Comparison of ENCODE assay signal across 9 mouse cellular contexts in genomic region chr3:90472213-90472612, GRCm38 (mm10). TPM values are rescaled to one million over a fixed set of nuclear protein-coding genes. Genes with fewer than 3 reads are reported as not detected.
DNase-seq lines count a peak whose midpoint lies in the region; ATAC-seq and TF ChIP-seq lines count a peak whose summit lies in the region.
"Had no signal": no experiment of that assay in that cellular context is flagged by ENCODE, and none has a peak within 500 bp of the region (broad histone marks: within the 10 kb centered on the region; RNA-seq: fewer than 3 reads in every experiment).

No protein-coding gene starts in this region.

- H3K27ac ChIP-seq in midbrain, postnatal 0 days (ENCODE audit: low read depth, low read length) = no peak overlapping the region
- no peak overlapping the region for H3K27ac ChIP-seq in midbrain, embryonic 13.5 days
- no peak overlapping the region for H3K27ac ChIP-seq in forebrain, embryonic 15.5 days (replicated peaks)
- no peak overlapping the region for H3K27ac ChIP-seq in forebrain, embryonic 12.5 days
- H3K27ac ChIP-seq: macrophage had no signal

- DNase-seq in cerebellum, postnatal 10 days = peak; percentile 72 to 75
- DNase-seq in cerebellum, adult 11 months = no peak
- DNase-seq in midbrain, postnatal 0 days (ENCODE audit: low spot score) = no peak
- peak; percentile 26 for DNase-seq in gastrocnemius, postnatal 10 days
- DNase-seq in lung, postnatal 14 days = peak; percentile 71

- H3K36me3 ChIP-seq in midbrain, postnatal 0 days (ENCODE audit: insufficient read depth, low read length) = no peaks in the 10 kb centered on the region
- H3K36me3 ChIP-seq in midbrain, embryonic 13.5 days = no peaks in the 10 kb centered on the region
- 0 out of 2 replicates have a peak, but pooled peaks cover under 1% of the 10 kb centered on the region for H3K36me3 ChIP-seq in forebrain, embryonic 15.5 days
- H3K36me3 ChIP-seq in forebrain, embryonic 12.5 days (replicated peaks) = no peaks in the 10 kb centered on the region

- H3K9ac ChIP-seq in midbrain, postnatal 0 days (replicated peaks; ENCODE audit: low read length, poor library complexity, severe bottlenecking) = no peak overlapping the region
- H3K9ac ChIP-seq in midbrain, embryonic 13.5 days (replicated peaks) = no peak overlapping the region
- H3K9ac ChIP-seq in forebrain, embryonic 15.5 days (replicated peaks) = no peak overlapping the region
- no peak overlapping the region for H3K9ac ChIP-seq in forebrain, embryonic 12.5 days

- H3K9me3 ChIP-seq in midbrain, postnatal 0 days (ENCODE audit: low read length) = no peaks in the 10 kb centered on the region
- no peaks in the 10 kb centered on the region for H3K9me3 ChIP-seq in midbrain, embryonic 13.5 days
- H3K9me3 ChIP-seq in forebrain, embryonic 15.5 days = no peaks in the 10 kb centered on the region
- no peaks in the 10 kb centered on the region for H3K9me3 ChIP-seq in forebrain, embryonic 12.5 days

- H3K4me2 ChIP-seq in midbrain, postnatal 0 days (ENCODE audit: low read depth, low read length, poor library complexity, severe bottlenecking) = no peak overlapping the region
- no peak overlapping the region for H3K4me2 ChIP-seq in midbrain, embryonic 13.5 days (replicated peaks)
- H3K4me2 ChIP-seq in forebrain, embryonic 15.5 days (replicated peaks) = no peak overlapping the region
- H3K4me2 ChIP-seq in forebrain, embryonic 12.5 days = no peak overlapping the region

- H3K4me3 ChIP-seq in midbrain, postnatal 0 days (ENCODE audit: low read depth, low read length) = no peak overlapping the region
- H3K4me3 ChIP-seq in midbrain, embryonic 13.5 days (replicated peaks) = no peak overlapping the region
- H3K4me3 ChIP-seq in forebrain, embryonic 15.5 days = no peak overlapping the region
- H3K4me3 ChIP-seq in forebrain, embryonic 12.5 days (replicated peaks) = no peak overlapping the region

- 33% methylated on average over 3 of the region's 3 CpGs for WGBS in midbrain, postnatal 0 days
- 38% methylated on average over 3 of the region's 3 CpGs for WGBS in midbrain, embryonic 13.5 days
- WGBS in forebrain, embryonic 15.5 days = 28% methylated on average over 3 of the region's 3 CpGs
- 35% methylated on average over 3 of the region's 3 CpGs for whole genome bisulfite sequencing in forebrain, embryonic 12.5 days

- no peaks in the 10 kb centered on the region for H3K4me1 ChIP-seq in midbrain, postnatal 0 days (ENCODE audit: insufficient read depth, low read length)
- peaks cover 5% of the 10 kb centered on the region for H3K4me1 ChIP-seq in midbrain, embryonic 13.5 days (replicated peaks)
- H3K4me1 ChIP-seq in forebrain, embryonic 15.5 days = peaks cover 6% of the 10 kb centered on the region
- peaks cover 5% of the 10 kb centered on the region for H3K4me1 ChIP-seq in forebrain, embryonic 12.5 days

- TF ChIP-seq CTCF in midbrain, postnatal 0 days (IDR thresholded peaks at IDR 0.05) = peak; percentile 51

- H3K27me3 ChIP-seq in midbrain, postnatal 0 days (ENCODE audit: insufficient read depth, low read length) = no peaks in the 10 kb centered on the region
- no peaks in the 10 kb centered on the region for H3K27me3 ChIP-seq in midbrain, embryonic 13.5 days
- H3K27me3 ChIP-seq in forebrain, embryonic 15.5 days = peaks cover 3% of the 10 kb centered on the region; the same call in 1 of the 2 replicates
- peaks cover 9% of the 10 kb centered on the region; the same call in 1 of the 2 replicates for H3K27me3 ChIP-seq in forebrain, embryonic 12.5 days

- no peak for ATAC-seq in midbrain, postnatal 0 days (ENCODE audit: low FRiP score)
- ATAC-seq in midbrain, embryonic 13.5 days = no peak
- no peak for ATAC-seq in forebrain, embryonic 15.5 days (replicated peaks)
- ATAC-seq in forebrain, embryonic 12.5 days (ENCODE audit: low FRiP score) = no peak

RNA-seq across cellular contexts. Expression of gene Ilf2, which starts 3.7 kb away (rescaled TPM):
- total RNA-seq in midbrain, postnatal 0 days (2014; rRNA removed) = 136 and 147 TPM in 2 replicates
- 177 and 182 TPM in 2 replicates for polyA plus RNA-seq in midbrain, postnatal 0 days (2015; fragmentation: Nextera tagmentation; extraction: Ambion mirVana)
- 343 and 361 TPM in 2 replicates for polyA plus RNA-seq in midbrain, embryonic 13.5 days (2015; fragmentation: Nextera tagmentation; extraction: Ambion mirVana)
- total RNA-seq in gastrocnemius, postnatal 10 days (2021) = 10 to 100 TPM; 46.4 to 50.3 TPM
- 333 and 340 TPM in 2 replicates for polyA plus RNA-seq in forebrain, embryonic 15.5 days (2015; fragmentation: Nextera tagmentation; extraction: Ambion mirVana)
- 351 and 352 TPM in 2 replicates for polyA plus RNA-seq in forebrain, embryonic 12.5 days (2016; fragmentation: Nextera tagmentation; extraction: Ambion mirVana)

RNA-seq across cellular contexts. Expression of gene Npr1, which starts 6.5 kb away (rescaled TPM):
- total RNA-seq in midbrain, postnatal 0 days (2014; rRNA removed) = 4.0 and 4.1 TPM in 2 replicates
- 1.5 and 2.0 TPM in 2 replicates for polyA plus RNA-seq in midbrain, postnatal 0 days (2015; fragmentation: Nextera tagmentation; extraction: Ambion mirVana)
- 1.8 and 2.4 TPM in 2 replicates for polyA plus RNA-seq in midbrain, embryonic 13.5 days (2015; fragmentation: Nextera tagmentation; extraction: Ambion mirVana)
- 10 to 100 TPM; 18.7 to 21.4 TPM for total RNA-seq in gastrocnemius, postnatal 10 days (2021)
- polyA plus RNA-seq in forebrain, embryonic 15.5 days (2015; fragmentation: Nextera tagmentation; extraction: Ambion mirVana) = 1.6 TPM in 2 replicates
- 1.6 and 2.2 TPM in 2 replicates for polyA plus RNA-seq in forebrain, embryonic 12.5 days (2016; fragmentation: Nextera tagmentation; extraction: Ambion mirVana)

RNA-seq across cellular contexts. Expression of gene Snapin, which starts 18.6 kb away (rescaled TPM):
- total RNA-seq in midbrain, postnatal 0 days (2014; rRNA removed) = 41.2 and 51.9 TPM in 2 replicates
- polyA plus RNA-seq in midbrain, postnatal 0 days (2015; fragmentation: Nextera tagmentation; extraction: Ambion mirVana) = 93.5 and 97.2 TPM in 2 replicates
- polyA plus RNA-seq in midbrain, embryonic 13.5 days (2015; fragmentation: Nextera tagmentation; extraction: Ambion mirVana) = 87.9 and 89.1 TPM in 2 replicates
- 10 to 100 TPM; 63.2 to 67.2 TPM for total RNA-seq in gastrocnemius, postnatal 10 days (2021)
- 76.1 and 81.8 TPM in 2 replicates for polyA plus RNA-seq in forebrain, embryonic 15.5 days (2015; fragmentation: Nextera tagmentation; extraction: Ambion mirVana)
- polyA plus RNA-seq in forebrain, embryonic 12.5 days (2016; fragmentation: Nextera tagmentation; extraction: Ambion mirVana) = 71.7 and 73.2 TPM in 2 replicates

RNA-seq across cellular contexts. Expression of gene Chtop, which starts 37.1 kb away (rescaled TPM):
- total RNA-seq in midbrain, postnatal 0 days (2014; rRNA removed) = 233 and 254 TPM in 2 replicates
- polyA plus RNA-seq in midbrain, postnatal 0 days (2015; fragmentation: Nextera tagmentation; extraction: Ambion mirVana) = 154 and 163 TPM in 2 replicates
- 205 and 212 TPM in 2 replicates for polyA plus RNA-seq in midbrain, embryonic 13.5 days (2015; fragmentation: Nextera tagmentation; extraction: Ambion mirVana)
- total RNA-seq in gastrocnemius, postnatal 10 days (2021) = 100 to 1,000 TPM; 103 to 108 TPM
- 219 and 224 TPM in 2 replicates for polyA plus RNA-seq in forebrain, embryonic 15.5 days (2015; fragmentation: Nextera tagmentation; extraction: Ambion mirVana)
- 228 and 238 TPM in 2 replicates for polyA plus RNA-seq in forebrain, embryonic 12.5 days (2016; fragmentation: Nextera tagmentation; extraction: Ambion mirVana)

RNA-seq across cellular contexts. Expression of gene Ints3, which starts 38.8 kb away (rescaled TPM):
- total RNA-seq in midbrain, postnatal 0 days (2014; rRNA removed) = 58.5 and 61.8 TPM in 2 replicates
- 19.7 and 22.3 TPM in 2 replicates for polyA plus RNA-seq in midbrain, postnatal 0 days (2015; fragmentation: Nextera tagmentation; extraction: Ambion mirVana)
- polyA plus RNA-seq in midbrain, embryonic 13.5 days (2015; fragmentation: Nextera tagmentation; extraction: Ambion mirVana) = 29.1 and 32.6 TPM in 2 replicates
- 10 to 100 TPM; 18.4 to 24.3 TPM for total RNA-seq in gastrocnemius, postnatal 10 days (2021)
- 33.6 and 36.5 TPM in 2 replicates for polyA plus RNA-seq in forebrain, embryonic 15.5 days (2015; fragmentation: Nextera tagmentation; extraction: Ambion mirVana)
- polyA plus RNA-seq in forebrain, embryonic 12.5 days (2016; fragmentation: Nextera tagmentation; extraction: Ambion mirVana) = 42.8 and 45.1 TPM in 2 replicates

Comparison
In these comparisons a context has a peak if more than half of its experiments do, and no peak if none do; other contexts are left out.
1. DNase-seq: peak in cerebellum, postnatal 10 days (2 of 2), gastrocnemius, postnatal 10 days (single experiment) and lung, postnatal 14 days (single experiment); none in cerebellum, adult 11 months (single experiment) and midbrain, postnatal 0 days (single experiment).